ENCODE assay signal across 8 mouse cellular contexts in genomic region chr17:5201859-5202598, GRCm38 (mm10).
A peak's percentile ranks its signal among the peaks of the same experiment; 100 is the strongest.
DNase-seq lines count a peak whose midpoint lies in the region; ATAC-seq and TF ChIP-seq lines count a peak whose summit lies in the region.

No protein-coding gene starts in this region.

- WGBS in midbrain, embryonic 12.5 days, result 87% methylated on average over 6 of the region's 6 CpGs
- WGBS in midbrain, embryonic 15.5 days, result 71% methylated on average over 6 of the region's 6 CpGs
- WGBS in hindbrain, postnatal 0 days, result 80% methylated on average over 6 of the region's 6 CpGs
- 70% methylated on average over 6 of the region's 6 CpGs for WGBS in liver, adult 2 months
- 81% methylated on average over 6 of the region's 6 CpGs for WGBS in neural tube, embryonic 14.5 days

- DNase-seq in R1 (ENCODE audit: low read depth, low spot score), result peak; percentile 82
- peak; percentile 77 for DNase-seq in hindbrain, postnatal 0 days (ENCODE audit: low spot score)
- peak; percentile 67 for DNase-seq in liver, adult 2 months (ENCODE audit: extremely low read depth, low read depth, low spot score)
- no peak for DNase-seq in urinary bladder, adult 2 months (ENCODE audit: low spot score)

- peak; percentile 60; the same call in 1 of the 2 replicates for ATAC-seq in midbrain, embryonic 12.5 days (ENCODE audit: low FRiP score, low read depth)
- no peak for ATAC-seq in midbrain, embryonic 15.5 days (replicated peaks)
- ATAC-seq in erythroblast, adult 5-6 weeks (replicated peaks; ENCODE audit: low FRiP score, poor library complexity, severe bottlenecking), result peak; percentile 74
- 0 out of 2 replicates have a peak, but pooled peaks have one; percentile 63 for ATAC-seq in hindbrain, postnatal 0 days
- ATAC-seq in neural tube, embryonic 14.5 days (ENCODE audit: low read depth), result peak; percentile 65; the same call in 1 of the 2 replicates

- TF ChIP-seq POLR2A in liver, adult 2 months (IDR thresholded peaks at IDR 0.05; ENCODE audit: extremely low read depth, insufficient read depth, low read length), result no peak

- no peaks in the 10 kb centered on the region for H3K36me3 ChIP-seq in midbrain, embryonic 12.5 days
- H3K36me3 ChIP-seq in midbrain, embryonic 15.5 days (replicated peaks), result no peaks in the 10 kb centered on the region
- no peaks in the 10 kb centered on the region for H3K36me3 ChIP-seq in hindbrain, postnatal 0 days (ENCODE audit: insufficient read depth, low read length)
- H3K36me3 ChIP-seq in liver, adult 2 months (ENCODE audit: control insufficient read depth, insufficient read depth, low read length), result no peaks in the 10 kb centered on the region
- no peaks in the 10 kb centered on the region for H3K36me3 ChIP-seq in neural tube, embryonic 14.5 days (ENCODE audit: control insufficient read depth, insufficient read depth, low read length)

- peaks cover 4% of the 10 kb centered on the region; the same call in 1 of the 2 replicates for H3K79me2 ChIP-seq in liver, adult 2 months (ENCODE audit: control insufficient read depth, insufficient read depth, low read length)

- no peaks in the 10 kb centered on the region for H3K27me3 ChIP-seq in midbrain, embryonic 12.5 days
- H3K27me3 ChIP-seq in midbrain, embryonic 15.5 days (replicated peaks), result no peaks in the 10 kb centered on the region
- no peaks in the 10 kb centered on the region for H3K27me3 ChIP-seq in hindbrain, postnatal 0 days (ENCODE audit: insufficient read depth, low read length)
- no peaks in the 10 kb centered on the region for H3K27me3 ChIP-seq in liver, adult 2 months (ENCODE audit: control insufficient read depth, insufficient read depth, low read length)
- H3K27me3 ChIP-seq in neural tube, embryonic 14.5 days (ENCODE audit: control insufficient read depth, insufficient read depth, low read length), result no peaks in the 10 kb centered on the region

- H3K4me2 ChIP-seq in midbrain, embryonic 12.5 days (replicated peaks), result no peak overlapping the region
- no peak overlapping the region for H3K4me2 ChIP-seq in midbrain, embryonic 15.5 days
- no peak overlapping the region for H3K4me2 ChIP-seq in hindbrain, postnatal 0 days (ENCODE audit: low read depth, low read length)
- no peak overlapping the region for H3K4me2 ChIP-seq in neural tube, embryonic 14.5 days (ENCODE audit: low read depth, low read length)

- peak; percentile 83 for TF ChIP-seq CTCF in hindbrain, postnatal 0 days (IDR thresholded peaks at IDR 0.05; ENCODE audit: low read depth)
- TF ChIP-seq CTCF in liver, adult 2 months (IDR thresholded peaks at IDR 0.05; ENCODE audit: low read depth, low read length), result peak; percentile 77

- no peaks in the 10 kb centered on the region for H3K9me3 ChIP-seq in midbrain, embryonic 12.5 days
- H3K9me3 ChIP-seq in midbrain, embryonic 15.5 days, result no peaks in the 10 kb centered on the region
- no peaks in the 10 kb centered on the region for H3K9me3 ChIP-seq in hindbrain, postnatal 0 days (ENCODE audit: low read length)
- no peaks in the 10 kb centered on the region for H3K9me3 ChIP-seq in neural tube, embryonic 14.5 days (ENCODE audit: control insufficient read depth, low read length)

- no peak overlapping the region for H3K9ac ChIP-seq in midbrain, embryonic 12.5 days (replicated peaks)
- no peak overlapping the region for H3K9ac ChIP-seq in midbrain, embryonic 15.5 days
- no peak overlapping the region for H3K9ac ChIP-seq in hindbrain, postnatal 0 days (replicated peaks; ENCODE audit: low read length)
- H3K9ac ChIP-seq in liver, adult 2 months (ENCODE audit: low read depth, low read length), result no peak overlapping the region
- H3K9ac ChIP-seq in neural tube, embryonic 14.5 days (replicated peaks; ENCODE audit: low read depth, low read length), result no peak overlapping the region

- H3K4me1 ChIP-seq in midbrain, embryonic 12.5 days, result peaks cover 22% of the 10 kb centered on the region; the same call in 1 of the 2 replicates
- H3K4me1 ChIP-seq in midbrain, embryonic 15.5 days, result peaks cover 40% of the 10 kb centered on the region
- H3K4me1 ChIP-seq in hindbrain, postnatal 0 days (ENCODE audit: insufficient read depth, low read length), result peaks cover 19% of the 10 kb centered on the region
- peaks cover 21% of the 10 kb centered on the region for H3K4me1 ChIP-seq in liver, adult 2 months (ENCODE audit: control insufficient read depth, insufficient read depth, low read length)
- peaks cover 16% of the 10 kb centered on the region for H3K4me1 ChIP-seq in neural tube, embryonic 14.5 days (ENCODE audit: control insufficient read depth, insufficient read depth, low read length)

- H3K4me3 ChIP-seq in midbrain, embryonic 12.5 days, result no peak overlapping the region
- H3K4me3 ChIP-seq in midbrain, embryonic 15.5 days, result no peak overlapping the region
- H3K4me3 ChIP-seq in hindbrain, postnatal 0 days (ENCODE audit: low read length), result no peak overlapping the region
- H3K4me3 ChIP-seq in liver, adult 2 months (ENCODE audit: insufficient read depth, low read depth, low read length), result no peak overlapping the region
- no peak overlapping the region for H3K4me3 ChIP-seq in neural tube, embryonic 14.5 days (ENCODE audit: low read depth, low read length)

- H3K27ac ChIP-seq in midbrain, embryonic 12.5 days (replicated peaks), result no peak overlapping the region
- H3K27ac ChIP-seq in midbrain, embryonic 15.5 days, result no peak overlapping the region
- no peak overlapping the region for H3K27ac ChIP-seq in hindbrain, postnatal 0 days
- H3K27ac ChIP-seq in liver, adult 2 months (replicated peaks; ENCODE audit: insufficient read depth, low read depth, low read length), result no peak overlapping the region
- no peak overlapping the region for H3K27ac ChIP-seq in neural tube, embryonic 14.5 days (ENCODE audit: low read depth, low read length)
